Mouse (Mus musculus) liver, embryonic 14.5 days (tissue): Measurements from ENCODE around the gene Cct6b.

Source experiments
- CTCF ChIP-seq: IDR thresholded peaks from 2 replicates; pipeline ENCODE4 v1.5.1; 2016; ENCODE audit warnings: antibody characterized with exemption, low read depth, control low read depth
- EP300 ChIP-seq: IDR thresholded peaks from 2 replicates; pipeline ENCODE4 v1.6.1; 2016; ENCODE audit warnings: antibody characterized with exemption, low read depth

DNA sequence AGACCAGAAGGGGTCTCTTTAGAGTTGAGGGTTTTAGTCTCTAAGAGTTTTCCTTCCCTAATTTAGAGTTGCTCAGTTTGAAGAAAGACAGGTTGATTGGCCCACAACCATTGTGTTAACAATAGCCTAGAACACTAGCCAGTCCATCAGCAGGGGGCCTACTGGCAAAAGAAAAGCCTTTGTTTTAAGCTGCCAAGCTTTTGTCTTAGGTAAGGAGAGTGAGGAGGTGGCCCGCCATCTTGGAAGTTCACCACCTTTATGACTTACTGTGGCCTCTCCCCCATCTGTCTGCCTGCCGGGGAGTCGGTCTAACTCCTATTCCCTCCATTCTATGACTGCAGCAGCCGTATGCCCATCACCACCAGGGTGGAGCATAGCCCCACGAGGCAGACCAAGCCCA is 73.6 kb downstream of the Cct6b start:
- TF ChIP-seq CTCF (no peak), EP300 (no peak)
